Mouse (Mus musculus) neural tube, embryonic 15.5 days (tissue): ENCODE data around the gene Eda. TPM values are rescaled to one million over a fixed set of nuclear protein-coding genes. Genes with fewer than 3 reads are reported as not detected.

Experiments
- ATAC-seq: fragments of 200-750 bp; cut with Nextera tagmentation; 2 replicates; pipeline ENCODE4 v1.8.0; 2017; ENCODE audit warnings: mild to moderate bottlenecking, moderate TSS enrichment, moderate library complexity; ENCODE audit not compliant: low FRiP score
- H3K27ac ChIP-seq: fragments of 300-500 bp; sonication (generic); replicated peaks from 2 replicates; pipeline ENCODE4 v1.5.1; 2015; ENCODE audit warnings: mild to moderate bottlenecking, inconsistent platforms
- H3K27me3 ChIP-seq: fragments of 300-500 bp; sonication (generic); replicated peaks from 2 replicates; pipeline ENCODE4 v1.6.1; 2015; ENCODE audit warnings: inconsistent platforms
- H3K36me3 ChIP-seq: fragments of 300-500 bp; sonication (generic); 2 replicates; pipeline ENCODE4 v1.6.1; 2015; ENCODE audit warnings: inconsistent platforms
- H3K4me1 ChIP-seq: fragments of 300-500 bp; sonication (generic); 2 replicates; pipeline ENCODE4 v1.6.1; 2015; ENCODE audit warnings: inconsistent platforms
- H3K4me2 ChIP-seq: fragments of 300-500 bp; sonication (generic); 2 replicates; pipeline ENCODE4 v1.6.1; 2015; ENCODE audit warnings: inconsistent platforms, mild to moderate bottlenecking, moderate library complexity
- H3K4me3 ChIP-seq: fragments of 300-500 bp; sonication (generic); replicated peaks from 2 replicates; pipeline ENCODE4 v1.5.1; 2015; ENCODE audit warnings: mild to moderate bottlenecking, inconsistent platforms
- H3K9ac ChIP-seq: fragments of 300-500 bp; sonication (generic); replicated peaks from 2 replicates; pipeline ENCODE4 v1.6.1; 2015; ENCODE audit warnings: mild to moderate bottlenecking, inconsistent platforms
- H3K9me3 ChIP-seq: fragments of 300-500 bp; sonication (generic); replicated peaks from 2 replicates; pipeline ENCODE4 v1.6.1; 2016; ENCODE audit warnings: inconsistent platforms
- WGBS: fragments of 180-500 bp; shearing (Covaris S2); methylation state at CpG from one replicate; pipeline ENCODE4 v1.1.7; 2015; ENCODE audit warnings: mixed read lengths; 5-methylcytosine and 5-hydroxymethylcytosine counted together
- polyA plus RNA-seq: library from polyadenylated mRNA; unstranded; fragments of >200 nt; fragmentation: Nextera tagmentation; extraction: Ambion mirVana; gene quantifications from 2 replicates; pipeline ENCODE4 v1.2.1, GENCODE M21; 2015

Gene Eda
- 1.8 TPM in 2 replicates for polyA plus RNA-seq

- Histone ChIP-seq H3K4me1 (peaks cover 9% of the 10 kb centered on the region; the same call in 1 of the 2 replicates), H3K9me3 (no peaks in the 10 kb centered on the region), H3K4me3 (peak within 1 kb of the TSS; percentile 53), H3K36me3 (no peaks in the 10 kb centered on the region), H3K27ac (no peak within 1 kb of the TSS), H3K4me2 (peak within 1 kb of the TSS; percentile 84), H3K27me3 (peaks cover 2% of the 10 kb centered on the region; the same call in 1 of the 2 replicates), H3K9ac (peak within 1 kb of the TSS; percentile 51)
- peak; percentile 98 for ATAC-seq
- 17% methylated on average over 38 of the region's 49 CpGs for WGBS
Observed at GRCm38 (mm10) chrX:99975250-99975984, at the start of gene Eda. Gene Eda, plus strand, starts transcription at chrX:99975606.

GRCm38 (mm10) chrX:99961002-99961401, 14.4 kb upstream of the Eda start:
- H3K4me3 ChIP-seq = no peak overlapping the region
- H3K9ac ChIP-seq = no peak overlapping the region
- H3K4me1 ChIP-seq = no peaks in the 10 kb centered on the region
- H3K36me3 ChIP-seq = no peaks in the 10 kb centered on the region
- no peak overlapping the region for H3K4me2 ChIP-seq
- no peak for ATAC-seq
- no peaks in the 10 kb centered on the region for H3K9me3 ChIP-seq
- H3K27me3 ChIP-seq = no peaks in the 10 kb centered on the region; the same call in none of the 2 replicates
- no peak overlapping the region for H3K27ac ChIP-seq
- WGBS = 83% methylated on average over 4 of the region's 4 CpGs

GRCm38 (mm10) chrX:99970111-99970510, 5.3 kb upstream of the Eda start:
- Histone ChIP-seq H3K9me3 (no peaks in the 10 kb centered on the region), H3K27ac (no peak overlapping the region), H3K4me1 (no peaks in the 10 kb centered on the region), H3K4me3 (no peak overlapping the region), H3K9ac (no peak overlapping the region), H3K4me2 (no peak overlapping the region), H3K36me3 (no peaks in the 10 kb centered on the region), H3K27me3 (no peaks in the 10 kb centered on the region; the same call in 1 of the 2 replicates)
- ATAC-seq = no peak
- 92% methylated on average over 1 of the region's 1 CpGs for WGBS

GRCm38 (mm10) chrX:99974381-99974780, 1.0 kb upstream of the Eda start:
- H3K9me3 ChIP-seq = no peaks in the 10 kb centered on the region
- H3K9ac ChIP-seq = no peak overlapping the region
- no peak overlapping the region for H3K27ac ChIP-seq
- no peaks in the 10 kb centered on the region for H3K36me3 ChIP-seq
- peaks cover 9% of the 10 kb centered on the region; the same call in 1 of the 2 replicates for H3K4me1 ChIP-seq
- 39% methylated on average over 3 of the region's 3 CpGs for WGBS
- H3K27me3 ChIP-seq = peaks cover 2% of the 10 kb centered on the region; the same call in 1 of the 2 replicates
- H3K4me3 ChIP-seq = no peak overlapping the region
- H3K4me2 ChIP-seq = peak overlapping the region; percentile 84; the same call in 1 of the 2 replicates
- ATAC-seq = no peak

- no peaks in the 10 kb centered on the region for H3K36me3 ChIP-seq
Observed at GRCm38 (mm10) chrX:99974803-99975202, 603 bp upstream of the Eda start.

GRCm38 (mm10) chrX:99975985-99976924, 849 bp downstream of the Eda start:
- no peaks in the 10 kb centered on the region for H3K9me3 ChIP-seq
- H3K9ac ChIP-seq = peak overlapping the region; percentile 51
- H3K4me1 ChIP-seq = peaks cover 9% of the 10 kb centered on the region; the same call in 1 of the 2 replicates
- H3K27me3 ChIP-seq = peaks cover 2% of the 10 kb centered on the region; the same call in 1 of the 2 replicates
- H3K27ac ChIP-seq = no peak overlapping the region
- no peak for ATAC-seq
- no peaks in the 10 kb centered on the region for H3K36me3 ChIP-seq
- 23% methylated on average over 48 of the region's 48 CpGs for WGBS
- H3K4me3 ChIP-seq = peak overlapping the region; percentile 53
- H3K4me2 ChIP-seq = peak overlapping the region; percentile 84

More at GRCm38 (mm10) chrX:99974803-99975202, 603 bp upstream of the Eda start:
- Histone ChIP-seq H3K9ac (no peak overlapping the region), H3K9me3 (no peaks in the 10 kb centered on the region), H3K4me1 (peaks cover 9% of the 10 kb centered on the region; the same call in 1 of the 2 replicates), H3K27me3 (peaks cover 2% of the 10 kb centered on the region; the same call in 1 of the 2 replicates), H3K27ac (no peak overlapping the region), H3K4me2 (peak overlapping the region; percentile 84), H3K4me3 (peak overlapping the region; percentile 53)
- peak; percentile 33 for ATAC-seq
- 37% methylated on average over 5 of the region's 5 CpGs for WGBS

GRCm38 (mm10) chrX:99978354-99978753, 2.9 kb downstream of the Eda start:
- Histone ChIP-seq H3K4me1 (peaks cover 9% of the 10 kb centered on the region; the same call in 1 of the 2 replicates), H3K4me2 (no peak overlapping the region), H3K4me3 (no peak overlapping the region), H3K27me3 (peaks cover 2% of the 10 kb centered on the region; the same call in 1 of the 2 replicates), H3K9me3 (no peaks in the 10 kb centered on the region), H3K9ac (no peak overlapping the region), H3K36me3 (no peaks in the 10 kb centered on the region), H3K27ac (no peak overlapping the region)
- WGBS = 83% methylated on average over 2 of the region's 2 CpGs
- no peak for ATAC-seq

- Histone ChIP-seq H3K27ac (no peak overlapping the region), H3K9me3 (no peaks in the 10 kb centered on the region), H3K36me3 (no peaks in the 10 kb centered on the region), H3K27me3 (no peaks in the 10 kb centered on the region), H3K4me2 (no peak overlapping the region), H3K9ac (no peak overlapping the region), H3K4me3 (no peak overlapping the region), H3K4me1 (no peaks in the 10 kb centered on the region)
- ATAC-seq = no peak
- WGBS = 96% methylated on average over 1 of the region's 1 CpGs
Observed at GRCm38 (mm10) chrX:99993434-99993833, 18.0 kb downstream of the Eda start.

- no peak overlapping the region for H3K4me3 ChIP-seq
- no peaks in the 10 kb centered on the region for H3K4me1 ChIP-seq
- H3K9ac ChIP-seq = no peak overlapping the region
- H3K36me3 ChIP-seq = no peaks in the 10 kb centered on the region
- H3K9me3 ChIP-seq = no peaks in the 10 kb centered on the region
- no peak overlapping the region for H3K4me2 ChIP-seq
- 86% methylated on average over 2 of the region's 2 CpGs for WGBS
- no peaks in the 10 kb centered on the region for H3K27me3 ChIP-seq
- ATAC-seq = no peak
- H3K27ac ChIP-seq = no peak overlapping the region
Observed at GRCm38 (mm10) chrX:99999342-99999741, 23.9 kb downstream of the Eda start.

GRCm38 (mm10) chrX:100118362-100118761, 143.0 kb downstream of the Eda start:
- H3K27me3 ChIP-seq = no peaks in the 10 kb centered on the region
- no peaks in the 10 kb centered on the region for H3K36me3 ChIP-seq
- no peak overlapping the region for H3K27ac ChIP-seq
- H3K4me1 ChIP-seq = no peaks in the 10 kb centered on the region
- H3K4me3 ChIP-seq = no peak overlapping the region
- no peak overlapping the region for H3K4me2 ChIP-seq
- no peak for ATAC-seq
- 54% methylated on average over 1 of the region's 1 CpGs for WGBS
- H3K9ac ChIP-seq = no peak overlapping the region
- H3K9me3 ChIP-seq = no peaks in the 10 kb centered on the region

- H3K4me2 ChIP-seq = no peak overlapping the region
- no peaks in the 10 kb centered on the region for H3K36me3 ChIP-seq
- H3K9me3 ChIP-seq = no peaks in the 10 kb centered on the region
- WGBS = 44% methylated on average over 2 of the region's 2 CpGs
- no peak overlapping the region for H3K4me3 ChIP-seq
- H3K9ac ChIP-seq = no peak overlapping the region
- ATAC-seq = no peak
- no peak overlapping the region for H3K27ac ChIP-seq
- no peaks in the 10 kb centered on the region for H3K4me1 ChIP-seq
- no peaks in the 10 kb centered on the region for H3K27me3 ChIP-seq
Observed at GRCm38 (mm10) chrX:100195286-100195685, 219.9 kb downstream of the Eda start.
